Mouse (Mus musculus): Measurements from ENCODE around the gene Srsf3. TPM values are rescaled to one million over a fixed set of nuclear protein-coding genes. Genes with fewer than 3 reads are reported as not detected.

The Srsf3 gene
- total RNA-seq, 2 experiments from 2014 or later: 127 to 160 TPM

- DNase-seq (ENCODE audit: low spot score in 2 of 2): no peak
Observed at GRCm38 (mm10) chr17:29086916-29087315, 54.5 kb downstream of the Srsf3 start.

DNA sequence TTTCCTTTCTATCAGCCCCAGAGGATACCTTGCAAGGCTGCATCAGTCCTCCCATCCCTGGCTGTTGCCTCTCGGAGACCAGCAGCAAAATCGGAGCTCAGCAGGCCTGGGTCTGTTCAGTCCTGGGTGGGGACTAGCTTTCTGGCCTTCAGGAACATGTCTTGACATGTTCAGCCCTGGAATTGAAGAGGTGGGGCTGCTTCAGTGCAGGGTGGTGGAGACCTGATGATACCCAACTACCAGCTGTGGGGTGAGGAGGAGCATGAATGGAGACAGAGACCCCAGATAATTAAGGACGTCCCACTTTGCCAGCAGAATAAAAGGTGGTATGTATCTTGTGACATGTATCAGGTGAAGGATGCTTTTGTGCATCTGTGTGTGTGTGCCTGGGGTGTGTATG, 58.3 kb downstream of the Srsf3 start, which contains the start of gene Cdkn1a:
Gene Cdkn1a, plus strand, starts transcription at position 201 of the 400 bp plus-strand sequence.
- no peak for DNase-seq (ENCODE audit: low spot score in 2 of 2)

- no peak for DNase-seq (ENCODE audit: low spot score in 2 of 2)
Observed at GRCm38 (mm10) chr17:29091348-29091944, 59.0 kb downstream of the Srsf3 start.

- no peak for DNase-seq (ENCODE audit: low spot score in 2 of 2)
Observed at GRCm38 (mm10) chr17:29092497-29092896, 60.1 kb downstream of the Srsf3 start.

Other genes with a start within 250 kb of the Srsf3 start
- 10 to 100 TPM; 31.8 to 35.7 TPM for gene Brpf3, start 231.5 kb upstream of the Srsf3 start, total RNA-seq (2021)
- gene Pnpla1, start 174.2 kb upstream of the Srsf3 start, total RNA-seq (2021): under 1 TPM; 0.18 to 0.26 TPM
- 1 to 10 TPM; 3.2 to 3.8 TPM for gene 4930539E08Rik, start 117.3 kb upstream of the Srsf3 start, total RNA-seq (2021)
- gene Pxt1, start 88.8 kb upstream of the Srsf3 start, total RNA-seq (2021): not detected
- gene Kctd20, start 80.7 kb upstream of the Srsf3 start, total RNA-seq (2021): 10 to 100 TPM; 76.2 to 77.7 TPM
- gene Stk38, start 24.6 kb upstream of the Srsf3 start, total RNA-seq (2021): 10 to 100 TPM; 57.0 to 61.1 TPM
- gene Cdkn1a, start 58.3 kb downstream of the Srsf3 start, total RNA-seq (2021): 10 to 100 TPM; 24.9 to 26.0 TPM
- under 1 TPM; 0.12 to 0.26 TPM for gene Rab44, start 81.5 kb downstream of the Srsf3 start, total RNA-seq (2021)
- 10 to 100 TPM; 42.5 to 48.4 TPM for gene Cpne5, start 205.5 kb downstream of the Srsf3 start, total RNA-seq (2021)
- gene Ppil1, start 231.6 kb downstream of the Srsf3 start, total RNA-seq (2021): 10 to 100 TPM; 17.3 to 18.1 TPM
- gene BC004004, start 236.2 kb downstream of the Srsf3 start, total RNA-seq (2021): 10 to 100 TPM; 88.1 to 93.8 TPM